Mouse (Mus musculus) erythroblast, embryonic 14.5 days (primary cell): ENCODE results near the gene Gm7073.

Experiments used
- GATA1 ChIP-seq: IDR thresholded peaks from 2 replicates; pipeline ENCODE4 v1.6.1; 2012; ENCODE audit warnings: low read length, inconsistent platforms, mixed read lengths
- TAL1 ChIP-seq: IDR thresholded peaks from 3 replicates; pipeline ENCODE4 v1.6.1; 2012; ENCODE audit warnings: low read length, inconsistent platforms, mixed read lengths

GRCm38 (mm10) chrX:60547098-60547443 is 8.0 kb upstream of the Gm7073 start:
- no peak for TF ChIP-seq GATA1
- no peak for TF ChIP-seq TAL1
